Mouse (Mus musculus) kidney, embryonic 15.5 days (tissue): ENCODE data around the gene Ppp1r13l. TPM values are rescaled to one million over a fixed set of nuclear protein-coding genes. Genes with fewer than 3 reads are reported as not detected.

ENCODE experiments used
- ATAC-seq: fragments of 200-750 bp; cut with Nextera tagmentation; replicated peaks from 2 replicates; pipeline ENCODE4 v1.8.0; 2017; ENCODE audit warnings: moderate TSS enrichment; ENCODE audit not compliant: low FRiP score
- H3K27ac ChIP-seq: fragments of 300-500 bp; sonication (generic); 2 replicates; pipeline ENCODE4 v1.5.1; 2015; ENCODE audit warnings: mild to moderate bottlenecking, inconsistent platforms
- H3K27me3 ChIP-seq: fragments of 300-500 bp; sonication (generic); 2 replicates; pipeline ENCODE4 v1.6.1; 2015; ENCODE audit warnings: inconsistent platforms
- H3K36me3 ChIP-seq: fragments of 300-500 bp; sonication (generic); 2 replicates; pipeline ENCODE4 v1.6.1; 2015; ENCODE audit warnings: inconsistent platforms
- H3K4me1 ChIP-seq: fragments of 300-500 bp; sonication (generic); 2 replicates; pipeline ENCODE4 v1.6.1; 2015; ENCODE audit warnings: inconsistent platforms
- H3K4me2 ChIP-seq: fragments of 300-500 bp; sonication (generic); 2 replicates; pipeline ENCODE4 v1.6.1; 2015; ENCODE audit warnings: moderate library complexity, mild to moderate bottlenecking, inconsistent platforms
- H3K4me3 ChIP-seq: fragments of 300-500 bp; sonication (generic); replicated peaks from 2 replicates; pipeline ENCODE4 v1.5.1; 2015; ENCODE audit warnings: mild to moderate bottlenecking, inconsistent platforms
- H3K9ac ChIP-seq: fragments of 300-500 bp; sonication (generic); 2 replicates; pipeline ENCODE4 v1.6.1; 2015; ENCODE audit warnings: mild to moderate bottlenecking, inconsistent platforms
- H3K9me3 ChIP-seq: fragments of 300-500 bp; sonication (generic); replicated peaks from 2 replicates; pipeline ENCODE4 v1.6.1; 2016; ENCODE audit warnings: inconsistent platforms
- WGBS: fragments of 180-500 bp; shearing (Covaris S2); methylation state at CpG from one replicate; pipeline ENCODE4 v1.1.7; 2015; ENCODE audit warnings: mixed read lengths; 5-methylcytosine and 5-hydroxymethylcytosine counted together
- polyA plus RNA-seq: library from polyadenylated mRNA; unstranded; fragments of >200 nt; fragmentation: Nextera tagmentation; extraction: Ambion mirVana; gene quantifications from 2 replicates; pipeline ENCODE4 v1.2.1, GENCODE M21; 2015

Ppp1r13l gene
- polyA plus RNA-seq, 1 experiment from 2014 or later = 5.5 TPM

DNA sequence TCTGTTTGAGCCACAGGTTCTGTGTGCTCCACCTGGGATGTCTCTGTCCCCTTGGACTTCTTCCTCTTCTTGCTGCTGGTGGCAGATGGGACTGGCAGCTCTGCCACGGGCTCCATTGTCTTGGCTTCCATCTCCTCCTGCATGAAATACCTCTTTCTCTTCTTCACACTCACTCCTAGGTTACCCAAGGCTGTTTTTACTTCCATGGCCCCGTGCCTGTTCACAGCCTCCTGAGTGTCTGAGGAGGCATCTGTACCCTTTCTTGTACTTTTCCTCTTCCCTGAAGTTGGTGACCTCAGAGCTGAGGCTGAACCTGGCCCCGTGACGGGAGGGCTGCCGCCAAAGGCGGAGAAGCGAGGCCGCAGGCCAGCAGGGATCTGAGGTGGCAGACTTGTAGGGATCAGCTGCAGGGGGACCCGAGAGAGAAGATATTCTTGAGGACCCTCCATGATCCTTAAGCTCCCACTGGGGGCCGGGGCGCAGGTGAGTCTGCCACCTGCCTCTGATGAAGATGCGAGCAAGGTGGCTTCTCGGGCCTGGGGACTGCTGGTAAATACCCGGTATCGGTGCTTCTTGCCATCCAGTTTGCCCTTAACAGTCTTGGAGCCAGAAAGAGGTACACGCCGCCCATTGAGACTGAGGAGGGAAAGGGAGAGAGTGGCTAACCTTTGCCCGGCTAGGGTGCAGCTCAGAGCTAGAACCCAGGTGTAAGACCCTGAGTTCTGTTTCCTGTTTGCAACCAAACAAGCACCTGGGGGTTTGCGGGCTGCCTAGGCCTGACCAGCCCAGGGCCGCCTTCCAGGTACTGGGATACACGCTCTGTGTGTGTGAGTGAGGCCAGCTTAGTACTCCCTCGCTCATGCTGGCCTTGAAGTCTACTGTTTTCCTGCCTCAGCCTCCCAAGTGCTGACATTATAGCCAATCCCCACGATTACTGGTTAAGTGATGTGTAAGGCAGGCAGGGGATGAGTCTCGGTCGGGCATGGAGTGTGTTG is 1.9 kb upstream of the Ppp1r13l start:
- Histone ChIP-seq H3K27ac (no peak overlapping the region), H3K9ac (peak overlapping the region; percentile 56), H3K9me3 (no peaks in the 10 kb centered on the region), H3K36me3 (peaks cover 54% of the 10 kb centered on the region), H3K4me3 (peak overlapping the region; percentile 86), H3K27me3 (0 out of 2 replicates have a peak, but pooled peaks cover 5% of the 10 kb centered on the region), H3K4me1 (peaks cover 45% of the 10 kb centered on the region), H3K4me2 (peak overlapping the region; percentile 99)
- ATAC-seq = no peak
- 92% methylated on average over 25 of the region's 25 CpGs for WGBS

DNA sequence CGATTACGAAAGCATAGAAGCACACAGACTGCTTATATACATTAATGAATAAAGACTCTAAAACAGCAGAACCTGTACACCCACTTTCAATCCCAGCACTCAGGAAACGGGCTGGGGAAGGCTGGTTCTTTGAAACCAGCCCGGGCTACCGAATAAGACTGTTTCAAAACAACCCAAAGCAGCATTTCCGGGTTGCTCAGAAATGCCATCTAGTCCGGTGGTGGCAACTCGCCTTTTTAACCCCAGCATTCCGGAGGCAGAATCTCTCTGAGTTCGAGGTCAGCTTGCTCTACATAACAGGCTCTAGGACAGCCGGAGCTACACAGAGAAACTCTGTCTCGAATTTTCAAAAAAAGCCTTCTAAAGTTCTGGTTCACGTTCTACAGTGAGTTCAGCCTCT is 915 bp upstream of the Ppp1r13l start:
- 0 out of 2 replicates have a peak, but pooled peaks cover 7% of the 10 kb centered on the region for H3K27me3 ChIP-seq
- H3K36me3 ChIP-seq = peaks cover 44% of the 10 kb centered on the region
- peak overlapping the region; percentile 56 for H3K9ac ChIP-seq
- H3K9me3 ChIP-seq = no peaks in the 10 kb centered on the region
- peak overlapping the region; percentile 86 for H3K4me3 ChIP-seq
- H3K27ac ChIP-seq = no peak overlapping the region
- 16% methylated on average over 13 of the region's 13 CpGs for WGBS
- peaks cover 46% of the 10 kb centered on the region for H3K4me1 ChIP-seq
- ATAC-seq = no peak
- H3K4me2 ChIP-seq = peak overlapping the region; percentile 99

DNA sequence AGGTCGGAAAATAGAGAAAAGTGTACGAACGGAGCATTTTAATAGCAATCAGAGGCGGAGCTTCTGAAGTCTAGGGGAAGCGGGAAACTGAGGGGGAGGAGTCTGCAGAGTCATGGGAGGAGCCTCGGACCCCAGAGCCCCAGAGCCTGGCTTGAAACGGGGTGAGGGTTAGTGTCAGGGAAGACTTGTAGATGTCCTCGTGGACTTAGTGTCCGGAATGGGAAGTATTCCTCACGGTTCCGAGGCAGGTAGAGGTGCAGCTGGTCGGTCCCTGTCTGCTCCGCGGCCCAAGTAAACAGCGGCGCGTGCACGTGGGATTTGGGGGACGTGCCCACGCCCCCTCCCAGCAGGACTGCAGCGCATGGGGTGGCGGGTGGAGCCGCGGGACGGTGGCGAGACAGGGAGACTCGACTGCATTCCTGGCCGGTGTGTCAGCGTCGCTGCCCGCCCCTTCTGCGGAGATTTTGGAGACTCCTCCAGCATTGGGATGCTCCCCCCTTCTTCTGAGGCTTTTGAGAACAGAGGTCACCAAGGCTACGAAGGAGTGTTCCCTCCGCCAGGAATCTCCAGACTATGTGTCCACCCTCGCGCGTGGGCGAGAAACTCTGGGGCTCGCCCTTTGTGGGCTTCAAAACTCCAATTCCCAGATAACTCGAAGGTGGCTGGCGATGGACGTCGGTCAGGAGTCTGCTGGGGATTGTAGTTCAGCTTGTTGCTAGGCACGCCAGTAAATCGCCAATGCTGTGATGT is 518 bp downstream of the Ppp1r13l start:
- Histone ChIP-seq H3K9ac (peak overlapping the region; percentile 56), H3K36me3 (peaks cover 30% of the 10 kb centered on the region), H3K4me2 (peak overlapping the region; percentile 99), H3K4me1 (peaks cover 54% of the 10 kb centered on the region), H3K27me3 (0 out of 2 replicates have a peak, but pooled peaks cover 7% of the 10 kb centered on the region), H3K27ac (peak overlapping the region; percentile 81), H3K4me3 (peak overlapping the region; percentile 86), H3K9me3 (no peaks in the 10 kb centered on the region)
- WGBS = under 1% methylated on average over 45 of the region's 45 CpGs
- peak; percentile 78 for ATAC-seq

- Histone ChIP-seq H3K27ac (0 out of 2 replicates have a peak overlapping the region, but pooled peaks have one; percentile 43), H3K4me3 (peak overlapping the region; percentile 86), H3K9ac (peak overlapping the region; percentile 49), H3K27me3 (0 out of 2 replicates have a peak, but pooled peaks cover 7% of the 10 kb centered on the region), H3K9me3 (no peaks in the 10 kb centered on the region), H3K4me2 (peak overlapping the region; percentile 99), H3K4me1 (peaks cover 54% of the 10 kb centered on the region), H3K36me3 (peaks cover 22% of the 10 kb centered on the region)
- 2% methylated on average over 27 of the region's 27 CpGs for WGBS
- peak; percentile 80 for ATAC-seq
Measured at GRCm38 (mm10) chr7:19360944-19361343, 1.4 kb downstream of the Ppp1r13l start.

GRCm38 (mm10) chr7:19361720-19362119 is 2.2 kb downstream of the Ppp1r13l start:
- Histone ChIP-seq H3K27me3 (0 out of 2 replicates have a peak, but pooled peaks cover 7% of the 10 kb centered on the region), H3K9me3 (no peaks in the 10 kb centered on the region), H3K27ac (no peak overlapping the region), H3K9ac (peak overlapping the region; percentile 49), H3K36me3 (peaks cover 15% of the 10 kb centered on the region), H3K4me2 (peak overlapping the region; percentile 99), H3K4me1 (peaks cover 49% of the 10 kb centered on the region), H3K4me3 (peak overlapping the region; percentile 86)
- WGBS = 14% methylated on average over 16 of the region's 16 CpGs
- ATAC-seq = no peak

- Histone ChIP-seq H3K9ac (no peak overlapping the region), H3K27me3 (0 out of 2 replicates have a peak, but pooled peaks cover 7% of the 10 kb centered on the region), H3K36me3 (peaks cover 9% of the 10 kb centered on the region), H3K4me2 (peak overlapping the region; percentile 99), H3K27ac (no peak overlapping the region), H3K9me3 (no peaks in the 10 kb centered on the region), H3K4me3 (0 out of 2 replicates have a peak overlapping the region, but pooled peaks have one; percentile 86), H3K4me1 (peaks cover 49% of the 10 kb centered on the region)
- ATAC-seq = no peak
- 54% methylated on average over 4 of the region's 4 CpGs for whole genome bisulfite sequencing
Measured at GRCm38 (mm10) chr7:19362276-19362675, 2.7 kb downstream of the Ppp1r13l start.

- Histone ChIP-seq H3K27me3 (peaks cover 10% of the 10 kb centered on the region; the same call in 1 of the 2 replicates), H3K9me3 (no peaks in the 10 kb centered on the region), H3K4me1 (peaks cover 38% of the 10 kb centered on the region), H3K27ac (no peak overlapping the region), H3K4me2 (peak overlapping the region; percentile 12; the same call in 1 of the 2 replicates), H3K9ac (no peak overlapping the region), H3K4me3 (0 out of 2 replicates have a peak overlapping the region, but pooled peaks have one; percentile 7), H3K36me3 (no peaks in the 10 kb centered on the region)
- no peak for ATAC-seq
- 7% methylated on average over 18 of the region's 18 CpGs for WGBS
Measured at GRCm38 (mm10) chr7:19363881-19364280, 4.3 kb downstream of the Ppp1r13l start.

DNA sequence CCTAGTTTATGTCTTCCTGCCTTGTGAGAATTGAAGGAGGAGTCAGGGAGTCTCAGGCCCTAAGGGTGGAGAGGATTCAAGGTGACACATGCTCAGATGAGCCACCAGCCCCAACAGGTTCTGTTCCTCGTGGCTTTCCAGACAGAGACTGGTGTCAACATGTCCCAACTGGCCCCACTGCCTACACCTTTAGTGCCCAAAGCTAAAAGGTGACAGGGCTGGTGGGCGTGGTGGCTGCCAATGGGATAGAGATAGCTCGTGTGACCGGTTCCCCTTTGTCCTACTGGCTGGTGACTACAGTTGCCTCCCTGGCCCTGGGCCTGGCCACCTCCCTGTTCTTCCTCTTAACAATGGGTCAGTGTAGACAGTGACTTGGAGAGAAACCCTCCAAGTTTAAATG is 5.8 kb downstream of the Ppp1r13l start:
- Histone ChIP-seq H3K4me3 (no peak overlapping the region), H3K9ac (no peak overlapping the region), H3K4me1 (peaks cover 42% of the 10 kb centered on the region), H3K4me2 (no peak overlapping the region), H3K36me3 (no peaks in the 10 kb centered on the region), H3K27me3 (peaks cover 21% of the 10 kb centered on the region), H3K9me3 (no peaks in the 10 kb centered on the region), H3K27ac (no peak overlapping the region)
- 79% methylated on average over 4 of the region's 4 CpGs for WGBS
- no peak for ATAC-seq

DNA sequence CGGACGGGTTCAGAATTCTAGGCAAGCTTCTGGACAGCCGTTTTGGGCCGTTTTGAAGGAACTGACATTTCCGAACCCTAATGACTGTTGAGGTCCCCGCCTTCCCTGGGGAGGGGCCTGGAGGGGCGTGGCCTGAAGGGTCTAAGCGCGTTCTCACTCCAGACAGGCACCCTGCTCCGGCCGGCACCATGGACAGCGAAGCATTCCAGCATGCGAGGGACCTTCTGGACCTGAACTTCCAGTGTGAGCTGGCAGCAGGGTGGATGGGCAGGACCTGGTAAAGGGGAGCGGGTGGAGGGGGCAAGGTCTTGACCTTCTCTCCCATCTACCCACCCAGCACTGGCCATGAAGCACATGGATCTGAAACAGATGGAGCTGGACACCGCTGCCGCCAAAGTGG is 8.8 kb downstream of the Ppp1r13l start:
- Histone ChIP-seq H3K27me3 (peaks cover 15% of the 10 kb centered on the region), H3K27ac (no peak overlapping the region), H3K9ac (no peak overlapping the region), H3K4me3 (no peak overlapping the region), H3K4me1 (peaks cover 21% of the 10 kb centered on the region), H3K9me3 (no peaks in the 10 kb centered on the region), H3K36me3 (no peaks in the 10 kb centered on the region), H3K4me2 (no peak overlapping the region)
- peak; percentile 27; the same call in 1 of the 2 replicates for ATAC-seq
- 15% methylated on average over 16 of the region's 16 CpGs for WGBS

DNA sequence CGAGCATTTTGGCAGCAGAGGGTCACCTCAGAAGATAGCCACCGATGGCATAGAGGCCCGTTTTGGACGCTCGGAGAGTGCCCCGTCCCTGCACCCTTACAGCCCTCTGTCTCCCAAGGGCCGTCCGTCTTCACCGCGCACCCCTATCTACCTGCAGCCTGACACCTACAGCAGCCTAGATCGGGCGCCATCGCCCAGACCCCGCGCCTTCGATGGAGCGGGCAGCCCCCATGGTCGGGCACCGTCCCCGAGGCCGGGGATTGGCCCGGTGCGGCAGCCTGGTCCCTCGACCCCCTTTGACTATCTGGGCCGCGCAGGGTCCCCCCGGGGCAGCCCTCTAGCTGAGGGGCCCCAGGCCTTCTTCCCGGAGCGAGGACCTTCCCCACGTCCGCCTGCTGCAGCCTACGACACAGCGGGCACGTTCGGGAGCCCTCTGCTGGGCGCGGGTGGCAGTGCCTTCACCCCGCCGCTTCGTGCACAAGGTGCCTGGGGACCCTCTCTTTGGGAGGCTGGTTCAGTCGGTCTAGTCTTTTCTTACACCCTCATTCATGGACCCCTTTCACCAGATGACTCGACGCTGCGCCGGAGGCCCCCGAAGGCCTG is 10.4 kb downstream of the Ppp1r13l start:
- Histone ChIP-seq H3K4me2 (peak overlapping the region; percentile 87), H3K27ac (no peak overlapping the region), H3K4me3 (peak overlapping the region; percentile 46), H3K36me3 (no peaks in the 10 kb centered on the region), H3K9ac (peak overlapping the region; percentile 27; the same call in 1 of the 2 replicates), H3K27me3 (peaks cover 15% of the 10 kb centered on the region), H3K4me1 (peaks cover 12% of the 10 kb centered on the region), H3K9me3 (no peaks in the 10 kb centered on the region)
- WGBS = 10% methylated on average over 46 of the region's 46 CpGs
- peak; percentile 71 for ATAC-seq

- peaks cover 15% of the 10 kb centered on the region for H3K27me3 ChIP-seq
- H3K27ac ChIP-seq = no peak overlapping the region
- no peaks in the 10 kb centered on the region for H3K36me3 ChIP-seq
- H3K9ac ChIP-seq = no peak overlapping the region
- no peak overlapping the region for H3K4me2 ChIP-seq
- peaks cover 10% of the 10 kb centered on the region for H3K4me1 ChIP-seq
- 89% methylated on average over 2 of the region's 2 CpGs for WGBS
- no peak for ATAC-seq
- no peaks in the 10 kb centered on the region for H3K9me3 ChIP-seq
- H3K4me3 ChIP-seq = no peak overlapping the region
Measured at GRCm38 (mm10) chr7:19373367-19373766, 13.8 kb downstream of the Ppp1r13l start.
